Mouse (Mus musculus) adrenal gland, adult 18-20 months (tissue): ENCODE measurements at regions not wholly inside any gene's neighbourhood (a gene's known extent, or its start where the extent isn't known, plus 50 kb on each side); places are given as distances from the start of the nearest gene placed in this dataset.

Source experiments
- DNase-seq, 2 experiments: peaks; one replicate each; pipeline ENCODE4 v3.0.0; 2021 to 2022; ENCODE audit warnings: low spot score in 2 of 2

DNA sequence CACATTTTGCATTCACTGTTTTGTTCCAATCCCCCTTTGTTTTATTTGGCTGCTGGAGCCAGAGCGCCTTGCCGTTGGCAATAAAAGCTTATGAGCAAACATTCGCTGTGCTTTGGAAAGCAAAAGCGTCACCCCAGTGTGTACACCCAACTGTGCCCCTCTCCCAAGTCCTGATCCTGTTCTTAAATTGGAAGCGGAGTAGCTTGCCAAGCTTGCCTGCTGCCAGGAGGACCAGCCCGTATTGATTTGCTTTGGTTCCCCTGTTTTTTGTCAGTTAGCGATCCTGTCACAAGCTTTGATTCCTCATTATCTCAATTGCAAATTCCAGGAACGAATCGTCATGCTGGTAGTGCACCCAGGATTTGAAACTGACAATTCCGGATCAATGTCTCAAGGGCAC, 917.5 kb downstream of the Olfm4 start:
- DNase-seq, result no peak

DNA sequence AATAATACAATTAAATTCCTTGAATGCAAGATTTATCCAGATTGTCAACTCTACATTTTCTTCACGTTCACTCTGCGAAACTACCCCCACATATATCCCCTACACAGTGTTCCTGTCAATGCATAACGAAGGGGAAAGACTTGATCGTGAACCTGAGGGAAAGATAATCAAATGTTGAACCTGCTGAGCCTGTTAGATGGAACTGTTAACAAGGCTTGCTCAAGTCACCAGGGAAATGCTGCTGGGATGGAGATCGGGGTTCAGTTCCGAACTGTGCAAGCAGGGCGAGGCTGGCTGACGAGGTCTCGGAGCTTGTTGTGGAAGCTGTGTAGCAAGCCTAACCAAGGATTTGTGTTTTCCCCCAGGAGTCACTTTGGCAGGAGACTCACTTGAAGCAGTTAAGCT, 917.9 kb downstream of the Olfm4 start:
- DNase-seq, result no peak

GRCm38 (mm10) chr14:80916031-80916430, 932.1 kb downstream of the Olfm4 start:
- no peak for DNase-seq

GRCm38 (mm10) chr14:80923732-80924131, 939.9 kb downstream of the Olfm4 start:
- no peak for DNase-seq

- DNase-seq, result no peak
These were observed 976.1 kb downstream of the Olfm4 start for GRCm38 (mm10) chr14:80959966-80960365.

- DNase-seq, result no peak
These were observed 991.9 kb downstream of the Olfm4 start for GRCm38 (mm10) chr14:80975795-80976194.

DNA sequence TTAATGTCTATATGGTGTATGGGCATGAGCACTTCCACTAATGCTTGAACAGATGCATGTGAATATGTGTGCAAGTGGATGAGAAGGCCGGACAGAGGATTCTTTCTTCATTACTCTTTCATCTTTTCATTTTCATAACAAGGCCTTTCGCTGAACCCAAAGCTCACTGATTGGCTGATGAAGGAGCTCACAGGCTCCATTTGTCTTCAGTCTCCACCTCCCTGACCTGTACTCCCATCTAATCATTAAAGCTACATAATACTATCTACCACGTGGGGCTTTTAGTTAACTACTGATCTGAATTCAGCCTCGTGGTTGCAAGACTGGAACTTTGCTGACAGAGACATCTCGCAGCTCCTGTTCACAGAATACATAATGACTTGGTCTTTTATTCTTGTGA, 992.8 kb downstream of the Olfm4 start:
- DNase-seq, result no peak

GRCm38 (mm10) chr14:80979475-80979874, 995.6 kb downstream of the Olfm4 start:
- peak in 1 of 2 experiments; percentile 1 for DNase-seq

GRCm38 (mm10) chr14:80990192-80990591, 1006.3 kb downstream of the Olfm4 start:
- DNase-seq, result no peak

- no peak for DNase-seq
These were observed 1006.9 kb downstream of the Olfm4 start for GRCm38 (mm10) chr14:80990679-80991286.

GRCm38 (mm10) chr14:80999030-80999429, 1015.1 kb downstream of the Olfm4 start:
- no peak for DNase-seq

- no peak for DNase-seq
These were observed 1029.3 kb downstream of the Olfm4 start for GRCm38 (mm10) chr14:81013208-81013607.

DNA sequence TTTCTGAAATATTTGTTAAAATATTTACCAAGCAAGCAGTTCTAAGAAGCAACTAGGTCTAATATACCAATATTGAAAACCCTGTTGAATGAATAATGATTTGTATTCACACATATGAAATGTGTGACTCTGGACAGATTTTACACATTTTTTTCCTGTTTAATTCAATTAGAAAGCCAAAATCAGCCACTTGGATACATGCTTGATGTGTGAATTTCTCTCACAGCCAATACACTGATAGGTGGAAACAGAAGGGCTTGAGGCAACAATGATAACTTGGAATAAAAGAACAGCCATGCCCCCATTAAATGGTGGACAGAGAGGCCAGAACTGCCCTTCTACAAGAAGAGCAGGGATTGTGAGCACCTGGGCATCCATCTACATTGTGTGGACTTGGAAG, 1047.6 kb downstream of the Olfm4 start:
- no peak for DNase-seq

GRCm38 (mm10) chr14:81037635-81038034, 1053.8 kb downstream of the Olfm4 start:
- no peak for DNase-seq

DNA sequence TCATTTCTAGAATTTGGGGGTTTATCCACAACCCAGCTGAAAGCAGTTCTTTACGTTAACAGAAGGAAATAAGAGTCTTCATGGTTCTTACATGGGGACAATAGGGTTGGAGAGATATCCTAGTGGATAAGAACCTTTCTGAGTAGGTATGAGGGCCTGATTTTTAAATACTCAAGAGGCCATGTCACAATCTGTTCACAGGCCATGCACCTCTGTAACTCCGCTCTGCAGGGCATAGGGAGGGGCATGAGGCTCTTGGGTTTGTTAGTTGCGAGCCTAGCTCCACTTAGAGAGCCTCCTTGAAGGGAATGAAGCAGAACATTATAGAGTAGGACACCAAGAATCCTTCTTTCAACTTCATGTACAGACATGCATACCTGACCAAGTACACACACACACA, 1054.2 kb downstream of the Olfm4 start:
- no peak for DNase-seq
